Comparison of ENCODE assay signal across 9 mouse cellular contexts in the genomic region with DNA sequence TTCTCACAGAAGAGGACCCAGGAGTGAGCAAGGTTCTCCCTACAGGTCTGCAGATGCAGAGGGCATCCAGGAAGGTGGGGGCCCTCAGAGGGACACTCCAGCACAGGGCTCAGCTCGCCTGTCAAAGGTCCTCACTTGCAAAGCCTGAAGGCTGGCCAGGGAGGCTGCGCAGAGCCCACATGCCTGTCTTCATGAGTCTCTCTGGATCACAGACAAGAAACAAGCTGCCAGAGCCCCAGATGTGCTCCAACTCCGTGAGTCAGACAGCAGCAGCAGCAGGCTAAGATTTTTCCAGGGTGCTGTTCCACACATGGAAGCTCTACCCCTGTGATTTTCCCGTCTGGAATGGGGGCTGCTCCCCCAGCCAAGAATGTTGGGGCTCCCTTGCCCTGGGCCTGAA.
DNase-seq lines count a peak whose midpoint lies in the region; ATAC-seq and TF ChIP-seq lines count a peak whose summit lies in the region.
"Had no signal": no experiment of that assay in that cellular context is flagged by ENCODE, and none has a peak within 500 bp of the region (broad histone marks: within the 10 kb centered on the region; RNA-seq: fewer than 3 reads in every experiment).

No protein-coding gene starts in this region.

- no peaks in the 10 kb centered on the region for H3K27me3 ChIP-seq in forebrain, embryonic 13.5 days
- no peaks in the 10 kb centered on the region for H3K27me3 ChIP-seq in forebrain, embryonic 15.5 days
- H3K27me3 ChIP-seq in neural tube, embryonic 13.5 days, result no peaks in the 10 kb centered on the region
- H3K27me3 ChIP-seq in neural tube, embryonic 15.5 days (replicated peaks), result no peaks in the 10 kb centered on the region
- no peaks in the 10 kb centered on the region for H3K27me3 ChIP-seq in stomach, postnatal 0 days (ENCODE audit: control insufficient read depth, insufficient read depth, low read length)
- H3K27me3 ChIP-seq: stomach, embryonic 15.5 days had no signal

- ATAC-seq in forebrain, embryonic 13.5 days, result peak; percentile 24; the same call in 1 of the 2 replicates
- no peak for ATAC-seq in forebrain, embryonic 15.5 days (replicated peaks)
- ATAC-seq in neural tube, embryonic 13.5 days (ENCODE audit: low read depth), result 0 out of 2 replicates have a peak, but pooled peaks have one; percentile 13
- no peak for ATAC-seq in neural tube, embryonic 15.5 days (ENCODE audit: low FRiP score)
- peak; percentile 34; the same call in 1 of the 2 replicates for ATAC-seq in stomach, postnatal 0 days (ENCODE audit: low FRiP score, low TSS enrichment)

- no peak overlapping the region for H3K4me3 ChIP-seq in forebrain, embryonic 13.5 days
- H3K4me3 ChIP-seq in forebrain, embryonic 15.5 days, result no peak overlapping the region
- H3K4me3 ChIP-seq in neural tube, embryonic 13.5 days, result no peak overlapping the region
- no peak overlapping the region for H3K4me3 ChIP-seq in neural tube, embryonic 15.5 days (replicated peaks)
- H3K4me3 ChIP-seq in stomach, postnatal 0 days (ENCODE audit: low read depth, low read length), result no peak overlapping the region
- H3K4me3 ChIP-seq: stomach, embryonic 15.5 days had no signal

- TF ChIP-seq EP300 in stomach, postnatal 0 days (optimal IDR thresholded peaks at IDR 0.05), result no peak

- H3K9me3 ChIP-seq in forebrain, embryonic 13.5 days (replicated peaks), result no peaks in the 10 kb centered on the region
- no peaks in the 10 kb centered on the region for H3K9me3 ChIP-seq in forebrain, embryonic 15.5 days
- H3K9me3 ChIP-seq in neural tube, embryonic 13.5 days, result no peaks in the 10 kb centered on the region
- H3K9me3 ChIP-seq in neural tube, embryonic 15.5 days (replicated peaks), result no peaks in the 10 kb centered on the region
- no peaks in the 10 kb centered on the region for H3K9me3 ChIP-seq in stomach, postnatal 0 days (ENCODE audit: control insufficient read depth, low read length)
- H3K9me3 ChIP-seq: stomach, embryonic 15.5 days had no signal

- no peak for TF ChIP-seq CTCF in stomach, postnatal 0 days (IDR thresholded peaks at IDR 0.05; ENCODE audit: low read depth)

- WGBS in forebrain, embryonic 13.5 days, result 72% methylated on average over 4 of the region's 4 CpGs
- WGBS in forebrain, embryonic 15.5 days, result 68% methylated on average over 4 of the region's 4 CpGs
- 76% methylated on average over 4 of the region's 4 CpGs for WGBS in neural tube, embryonic 13.5 days
- WGBS in neural tube, embryonic 15.5 days, result 62% methylated on average over 4 of the region's 4 CpGs
- 50% methylated on average over 4 of the region's 4 CpGs for WGBS in stomach, postnatal 0 days

- peaks cover 6% of the 10 kb centered on the region; the same call in 1 of the 2 replicates for H3K36me3 ChIP-seq in forebrain, embryonic 13.5 days (ENCODE audit: poor library complexity, severe bottlenecking)
- H3K36me3 ChIP-seq in forebrain, embryonic 15.5 days, result no peaks in the 10 kb centered on the region
- H3K36me3 ChIP-seq in neural tube, embryonic 13.5 days, result peaks cover 16% of the 10 kb centered on the region; the same call in 1 of the 2 replicates
- H3K36me3 ChIP-seq in neural tube, embryonic 15.5 days, result peaks cover 5% of the 10 kb centered on the region; the same call in 1 of the 2 replicates
- peaks cover 4% of the 10 kb centered on the region for H3K36me3 ChIP-seq in stomach, postnatal 0 days (ENCODE audit: control insufficient read depth, insufficient read depth, low read length)

- no peaks in the 10 kb centered on the region for H3K4me1 ChIP-seq in forebrain, embryonic 13.5 days
- H3K4me1 ChIP-seq in forebrain, embryonic 15.5 days, result no peaks in the 10 kb centered on the region
- 0 out of 2 replicates have a peak, but pooled peaks cover 5% of the 10 kb centered on the region for H3K4me1 ChIP-seq in neural tube, embryonic 13.5 days (replicated peaks)
- peaks cover 4% of the 10 kb centered on the region; the same call in 1 of the 2 replicates for H3K4me1 ChIP-seq in neural tube, embryonic 15.5 days
- no peaks in the 10 kb centered on the region for H3K4me1 ChIP-seq in stomach, postnatal 0 days (replicated peaks; ENCODE audit: control insufficient read depth, insufficient read depth)
- H3K4me1 ChIP-seq: stomach, embryonic 15.5 days had no signal

- H3K27ac ChIP-seq in forebrain, embryonic 13.5 days, result no peak overlapping the region
- H3K27ac ChIP-seq in forebrain, embryonic 15.5 days (replicated peaks), result no peak overlapping the region; the same call in 1 of the 2 replicates
- no peak overlapping the region; the same call in 1 of the 2 replicates for H3K27ac ChIP-seq in neural tube, embryonic 13.5 days (replicated peaks)
- H3K27ac ChIP-seq in neural tube, embryonic 15.5 days (replicated peaks), result no peak overlapping the region
- H3K27ac ChIP-seq in stomach, postnatal 0 days (replicated peaks), result no peak overlapping the region
- H3K27ac ChIP-seq: stomach, embryonic 15.5 days had no signal

- H3K9ac ChIP-seq in forebrain, embryonic 13.5 days, result no peak overlapping the region
- H3K9ac ChIP-seq in forebrain, embryonic 15.5 days (replicated peaks), result no peak overlapping the region
- H3K9ac ChIP-seq in neural tube, embryonic 13.5 days, result no peak overlapping the region
- H3K9ac ChIP-seq in neural tube, embryonic 15.5 days (replicated peaks), result no peak overlapping the region
- no peak overlapping the region for H3K9ac ChIP-seq in stomach, postnatal 0 days (ENCODE audit: low read length)
- H3K9ac ChIP-seq: stomach, embryonic 15.5 days had no signal

- no peak overlapping the region for H3K4me2 ChIP-seq in forebrain, embryonic 13.5 days
- H3K4me2 ChIP-seq in forebrain, embryonic 15.5 days (replicated peaks), result no peak overlapping the region
- H3K4me2 ChIP-seq in neural tube, embryonic 13.5 days, result no peak overlapping the region
- H3K4me2 ChIP-seq in neural tube, embryonic 15.5 days, result no peak overlapping the region
- H3K4me2 ChIP-seq in stomach, postnatal 0 days (replicated peaks; ENCODE audit: low read depth), result no peak overlapping the region
- H3K4me2 ChIP-seq: stomach, embryonic 15.5 days had no signal

- peak; percentile 41 for DNase-seq in heart, postnatal 4 days
- DNase-seq in stomach, postnatal 0 days (ENCODE audit: low spot score), result no peak
- DNase-seq in frontal cortex, postnatal 25 days (ENCODE audit: low spot score in 2 of 2), result no peak
- DNase-seq in right cerebral cortex, postnatal 14 days, result no peak

Comparison
In these comparisons a context has a peak if more than half of its experiments do, and no peak if none do; other contexts are left out.
1. ATAC-seq: peak in forebrain, embryonic 13.5 days (single experiment), neural tube, embryonic 13.5 days (single experiment) and stomach, postnatal 0 days (single experiment); none in forebrain, embryonic 15.5 days (single experiment) and neural tube, embryonic 15.5 days (single experiment).